Mouse (Mus musculus) mature B cell (primary cell): ENCODE data around the gene Vmn1r122.
"Not testable (repeated sequence)": the region's sequence is repeated elsewhere in the genome, so short reads cannot be mapped to it uniquely, and the experiment has no call there.

Experiments
- in situ Hi-C: fragments of 300-500 bp; cut with MboI; formaldehyde crosslinking; loops from 2 replicates; pipeline ENCODE4 v1.14.3; 2019

Vmn1r122 gene

DNA sequence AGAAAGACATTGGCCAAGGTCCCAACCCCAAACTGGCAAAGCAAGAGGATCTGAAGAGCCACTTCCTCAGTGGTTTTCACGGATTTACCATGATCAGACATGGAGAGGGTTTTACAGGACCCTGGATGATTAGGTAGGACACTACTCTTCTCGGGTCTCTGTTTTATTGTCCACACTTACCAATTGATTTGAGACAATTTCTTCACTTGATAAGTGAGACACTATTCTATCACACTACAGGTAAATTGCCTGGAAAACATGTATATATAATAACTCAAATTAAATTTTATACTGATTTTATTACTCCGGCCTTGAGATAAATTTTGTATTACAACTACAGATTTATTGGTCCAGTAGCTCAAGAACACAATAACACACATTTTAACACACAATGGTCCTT lies at the start of gene Vmn1r122:
Gene Vmn1r122, minus strand, starts transcription at position 101 of the 400 bp plus-strand sequence.
- in situ Hi-C loops = not testable (repeated sequence)

DNA sequence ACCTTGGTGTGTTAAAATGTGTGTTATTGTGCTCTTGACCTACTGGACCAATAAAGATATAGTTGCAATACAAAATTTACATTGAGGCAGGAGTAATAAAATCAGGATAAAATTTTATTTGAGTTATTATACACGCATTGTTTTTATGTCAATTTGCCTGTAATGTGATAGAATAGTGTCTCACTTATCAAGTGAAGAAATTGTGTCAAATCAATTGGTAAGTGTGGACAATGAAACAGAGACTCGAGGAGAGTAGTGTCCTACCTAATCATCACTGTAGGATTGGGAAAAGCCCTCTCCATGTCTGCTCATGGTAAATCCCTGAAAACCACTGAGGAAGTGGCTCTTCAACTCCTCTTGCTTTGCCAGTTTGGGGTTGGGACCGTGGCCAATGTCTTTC lies 28.0 kb upstream of the Vmn1r122 start, which contains the start of gene Vmn1r123:
Gene Vmn1r123, plus strand, starts transcription at position 301 of the 400 bp plus-strand sequence.
- in situ Hi-C loops = not testable (repeated sequence)

DNA sequence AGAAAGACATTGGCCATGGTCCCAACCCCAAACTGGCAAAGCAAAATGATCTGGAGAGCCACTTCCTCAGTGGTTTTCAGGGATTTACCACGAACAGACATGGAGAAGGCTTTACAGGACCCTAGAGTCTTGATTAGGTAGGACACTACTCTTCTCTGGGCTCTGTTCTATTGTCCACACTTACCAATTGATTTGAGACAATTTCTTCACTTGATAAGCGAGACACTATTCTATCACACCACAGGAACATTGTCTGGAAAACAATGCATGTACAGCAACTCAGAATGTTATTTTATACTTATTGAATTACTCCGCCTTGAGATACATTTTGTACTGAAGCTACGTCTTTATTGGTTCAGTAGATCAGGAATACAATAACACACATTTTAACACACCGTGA lies 35.5 kb downstream of the Vmn1r122 start, which contains the start of gene Vmn1r121:
Gene Vmn1r121, minus strand, starts transcription at position 101 of the 400 bp plus-strand sequence.
- in situ Hi-C loops = not testable (repeated sequence)
